Mouse (Mus musculus) C2C12 (cell line): ENCODE data around the gene Nrp1. TPM values are rescaled to one million over a fixed set of nuclear protein-coding genes. Genes with fewer than 3 reads are reported as not detected.

Experiments used
- H3K27me3 ChIP-seq: one replicate; pipeline ENCODE4 v1.6.1; 2011; ENCODE audit not compliant: control insufficient read depth, insufficient read depth, insufficient read length
- H3K36me3 ChIP-seq: one replicate; pipeline ENCODE4 v1.6.1; 2011; ENCODE audit not compliant: control insufficient read depth, insufficient read depth
- H3K4me3 ChIP-seq: one replicate; pipeline ENCODE4 v1.5.1; 2011; ENCODE audit warnings: mild to moderate bottlenecking, control low read depth; ENCODE audit not compliant: poor library complexity, insufficient read depth, severe bottlenecking
- H3K79me2 ChIP-seq: one replicate; pipeline ENCODE4 v1.6.1; 2011; ENCODE audit not compliant: control insufficient read depth, insufficient read depth
- H3K79me3 ChIP-seq: one replicate; pipeline ENCODE4 v1.6.1; 2011; ENCODE audit warnings: low read depth, control low read depth
- H3ac ChIP-seq: one replicate; pipeline ENCODE3; 2011; ENCODE audit warnings: low read depth; ENCODE audit not compliant: control insufficient read depth, insufficient read length
- CEBPB ChIP-seq: IDR thresholded peaks from one replicate; pipeline ENCODE4 v1.6.1; 2011; ENCODE audit warnings: low read depth, mild to moderate bottlenecking, control low read depth, moderate library complexity
- CTCF ChIP-seq: IDR thresholded peaks from one replicate; pipeline ENCODE4 v1.5.1; 2011; ENCODE audit not compliant: control insufficient read depth, insufficient read depth, insufficient read length
- FOSL1 ChIP-seq: IDR thresholded peaks from one replicate; pipeline ENCODE4 v1.8.0; 2011; ENCODE audit warnings: mild to moderate bottlenecking, low read length; ENCODE audit not compliant: poor library complexity, insufficient read depth, severe bottlenecking
- MAX ChIP-seq: IDR thresholded peaks from one replicate; pipeline ENCODE4 v1.6.1; 2011; ENCODE audit warnings: mild to moderate bottlenecking, control low read depth
- MYOD1 ChIP-seq: IDR thresholded peaks from one replicate; pipeline ENCODE4 v1.6.1; 2011; ENCODE audit warnings: low read depth; ENCODE audit not compliant: control insufficient read depth, insufficient read length
- MYOG ChIP-seq: IDR thresholded peaks from one replicate; pipeline ENCODE4 v1.6.1; 2011; ENCODE audit not compliant: control insufficient read depth, insufficient read length; ENCODE audit errors: extremely low read depth
- USF1 ChIP-seq: IDR thresholded peaks from one replicate; pipeline ENCODE4 v1.6.1; 2011; ENCODE audit warnings: low read depth, mild to moderate bottlenecking, control low read depth, moderate library complexity
- polyA plus RNA-seq: library from polyadenylated mRNA; unstranded; fragments of >200 nt; fragmentation: generic; extraction: Trizol; gene quantifications from one replicate; pipeline ENCODE4 v1.2.1, GENCODE M21; 2012; ENCODE audit warnings: missing spikeins

Gene Nrp1
- polyA plus RNA-seq, 1 experiment = 19.1 TPM

DNA sequence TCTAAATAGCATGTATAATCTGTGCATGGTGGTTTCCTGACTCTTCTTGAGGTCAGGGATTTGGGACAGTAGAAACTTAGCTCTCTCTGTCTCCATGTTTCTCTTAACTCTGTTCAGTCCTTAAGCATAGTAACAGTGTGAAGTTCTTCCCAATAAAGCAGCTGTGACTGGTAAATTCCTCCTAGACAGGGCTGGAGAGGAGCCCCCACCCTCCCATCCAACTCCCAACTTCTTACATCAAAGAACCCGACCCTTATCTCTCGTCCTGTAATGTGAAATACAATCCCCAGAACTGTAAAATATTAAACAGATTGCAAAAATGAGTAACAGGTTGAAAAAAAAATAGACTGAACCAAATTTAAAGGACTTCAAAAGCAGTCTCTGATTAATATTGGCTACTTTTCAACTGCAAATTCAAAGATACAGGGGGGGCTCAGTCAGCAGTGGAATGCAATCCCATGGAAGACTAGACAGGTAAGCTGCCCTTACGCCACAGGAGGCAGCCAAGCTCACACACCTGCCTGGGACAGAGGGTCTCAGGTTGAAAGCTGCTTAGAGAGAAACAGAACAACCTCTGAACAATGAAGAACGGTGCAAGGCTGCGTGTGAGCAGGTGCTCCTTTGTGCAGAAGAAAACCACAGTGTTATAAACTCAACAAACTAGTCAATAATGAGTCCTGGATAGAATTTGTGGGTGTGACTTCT lies 121.1 kb downstream of the Nrp1 start:
- no peaks in the 10 kb centered on the region for H3K79me2 ChIP-seq
- H3K36me3 ChIP-seq = peaks cover 27% of the 10 kb centered on the region
- H3K27me3 ChIP-seq = no peaks in the 10 kb centered on the region
- no peaks in the 10 kb centered on the region for H3K79me3 ChIP-seq
- no peak overlapping the region for H3ac ChIP-seq
- no peak overlapping the region for H3K4me3 ChIP-seq
- TF ChIP-seq CTCF (no peak), MAX (no peak), USF1 (no peak), MYOD1 (no peak), CEBPB (no peak), MYOG (no peak), FOSL1 (no peak)

DNA sequence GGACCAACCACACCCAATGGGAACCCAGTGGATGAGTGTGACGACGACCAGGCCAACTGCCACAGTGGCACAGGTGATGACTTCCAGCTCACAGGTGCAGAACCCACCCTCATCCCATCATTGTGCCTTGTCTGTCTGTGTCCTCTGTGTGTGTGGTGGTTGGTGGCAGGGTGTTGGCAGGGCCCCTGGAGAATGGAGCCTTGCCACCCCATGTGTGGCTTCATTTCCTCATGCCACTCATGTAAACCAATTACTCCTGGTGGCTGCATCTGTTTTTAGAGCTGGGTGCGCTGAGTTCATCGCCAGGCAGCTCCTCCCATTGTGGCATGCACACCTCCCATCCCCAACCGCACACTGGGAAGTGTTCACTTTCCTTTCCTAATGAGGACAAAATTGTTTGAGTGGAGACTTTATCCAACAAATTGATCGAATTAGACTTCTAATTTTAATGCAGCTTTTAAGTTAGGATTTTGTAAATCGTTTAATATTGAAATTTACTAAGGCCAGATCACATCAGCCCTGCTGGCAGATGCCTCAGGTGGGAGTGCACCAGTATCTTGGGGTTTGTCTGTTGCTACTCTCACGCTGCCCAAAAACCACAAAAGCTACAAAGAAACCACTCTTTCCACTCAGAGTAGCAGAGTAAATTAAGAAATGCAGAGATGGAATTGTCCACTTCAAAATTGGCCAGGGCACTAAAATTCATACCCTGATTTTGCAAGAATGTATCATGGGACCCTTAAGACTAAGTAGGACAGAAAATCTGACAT lies 122.7 kb downstream of the Nrp1 start:
- no peak overlapping the region for H3ac ChIP-seq
- no peaks in the 10 kb centered on the region for H3K27me3 ChIP-seq
- TF ChIP-seq MAX (no peak), USF1 (no peak), CEBPB (no peak), FOSL1 (no peak), MYOG (no peak)
- no peaks in the 10 kb centered on the region for H3K79me2 ChIP-seq
- H3K79me3 ChIP-seq = no peaks in the 10 kb centered on the region
- peaks cover 27% of the 10 kb centered on the region for H3K36me3 ChIP-seq
- H3K4me3 ChIP-seq = no peak overlapping the region

DNA sequence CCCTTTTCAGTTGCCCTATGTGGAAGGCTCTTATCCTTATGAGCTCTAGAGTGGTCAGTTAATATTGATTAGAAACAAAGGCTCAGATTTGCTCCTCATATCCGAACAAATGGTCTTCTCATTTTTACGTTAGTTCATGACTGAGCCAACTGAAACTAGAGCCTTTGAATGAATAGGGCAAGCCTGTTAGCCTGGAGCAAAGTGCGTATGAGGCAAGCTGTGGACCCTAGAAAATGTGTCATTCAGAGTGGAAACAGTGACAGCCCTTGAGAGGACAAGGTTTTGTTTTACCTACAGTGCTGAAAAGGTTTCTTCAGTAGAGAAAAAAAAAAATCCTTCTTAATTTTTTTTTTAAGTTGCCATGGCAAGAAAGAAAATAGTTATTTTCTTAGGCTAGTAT lies 124.9 kb downstream of the Nrp1 start:
- H3K79me2 ChIP-seq = no peaks in the 10 kb centered on the region
- no peaks in the 10 kb centered on the region for H3K27me3 ChIP-seq
- no peak for TF ChIP-seq CEBPB
- no peak overlapping the region for H3K4me3 ChIP-seq
- H3ac ChIP-seq = no peak overlapping the region
- no peaks in the 10 kb centered on the region for H3K79me3 ChIP-seq
- H3K36me3 ChIP-seq = peaks cover 9% of the 10 kb centered on the region

DNA sequence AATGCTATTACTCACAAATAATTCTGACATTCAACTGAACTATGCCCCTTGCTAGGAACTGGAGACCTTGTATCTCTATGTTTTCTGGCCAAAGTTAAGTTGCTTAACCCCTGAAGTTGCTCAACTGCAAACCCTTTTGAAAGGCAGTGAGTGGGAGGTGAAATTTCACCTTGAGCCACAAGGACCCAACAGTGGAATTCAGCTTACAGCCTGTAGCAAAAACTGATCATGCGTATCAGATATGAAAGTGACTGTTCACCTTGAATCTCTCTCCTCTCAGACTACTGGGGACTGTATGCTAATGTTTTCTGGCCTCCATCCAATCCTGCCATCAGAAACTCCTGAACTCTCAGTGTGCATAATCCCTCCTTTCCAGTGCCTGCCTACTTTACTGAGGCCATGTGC lies 126.3 kb downstream of the Nrp1 start:
- Histone ChIP-seq H3ac (no peak overlapping the region), H3K27me3 (no peaks in the 10 kb centered on the region), H3K79me3 (no peaks in the 10 kb centered on the region), H3K4me3 (no peak overlapping the region), H3K79me2 (no peaks in the 10 kb centered on the region), H3K36me3 (peaks cover 9% of the 10 kb centered on the region)
- TF ChIP-seq MAX = no peak

DNA sequence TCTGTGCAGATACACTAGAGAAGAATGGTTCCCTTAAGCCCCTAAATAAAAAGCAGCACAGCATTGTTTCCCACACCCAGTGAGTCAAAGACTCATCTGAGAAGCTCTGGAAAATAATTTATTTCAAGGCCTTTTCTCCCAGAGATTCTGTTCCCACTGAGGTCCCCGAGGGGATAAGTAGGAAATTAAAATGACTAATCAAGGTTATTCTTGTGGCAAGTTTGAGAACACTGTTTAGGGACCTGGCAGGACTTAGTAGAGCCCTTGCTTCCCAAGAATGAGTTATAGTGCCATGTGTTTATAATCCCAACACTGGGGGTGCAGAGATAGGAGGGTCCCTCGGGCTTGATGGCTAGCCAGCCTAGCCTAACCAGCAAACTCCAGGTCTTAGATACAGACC lies 127.6 kb downstream of the Nrp1 start:
- Histone ChIP-seq H3K79me3 (no peaks in the 10 kb centered on the region), H3K4me3 (no peak overlapping the region)
- no peak for TF ChIP-seq FOSL1
- TF ChIP-seq CEBPB = no peak
- TF ChIP-seq USF1 = no peak
- TF ChIP-seq CTCF = no peak
- no peak for TF ChIP-seq MAX
- TF ChIP-seq MYOD1 = no peak

DNA sequence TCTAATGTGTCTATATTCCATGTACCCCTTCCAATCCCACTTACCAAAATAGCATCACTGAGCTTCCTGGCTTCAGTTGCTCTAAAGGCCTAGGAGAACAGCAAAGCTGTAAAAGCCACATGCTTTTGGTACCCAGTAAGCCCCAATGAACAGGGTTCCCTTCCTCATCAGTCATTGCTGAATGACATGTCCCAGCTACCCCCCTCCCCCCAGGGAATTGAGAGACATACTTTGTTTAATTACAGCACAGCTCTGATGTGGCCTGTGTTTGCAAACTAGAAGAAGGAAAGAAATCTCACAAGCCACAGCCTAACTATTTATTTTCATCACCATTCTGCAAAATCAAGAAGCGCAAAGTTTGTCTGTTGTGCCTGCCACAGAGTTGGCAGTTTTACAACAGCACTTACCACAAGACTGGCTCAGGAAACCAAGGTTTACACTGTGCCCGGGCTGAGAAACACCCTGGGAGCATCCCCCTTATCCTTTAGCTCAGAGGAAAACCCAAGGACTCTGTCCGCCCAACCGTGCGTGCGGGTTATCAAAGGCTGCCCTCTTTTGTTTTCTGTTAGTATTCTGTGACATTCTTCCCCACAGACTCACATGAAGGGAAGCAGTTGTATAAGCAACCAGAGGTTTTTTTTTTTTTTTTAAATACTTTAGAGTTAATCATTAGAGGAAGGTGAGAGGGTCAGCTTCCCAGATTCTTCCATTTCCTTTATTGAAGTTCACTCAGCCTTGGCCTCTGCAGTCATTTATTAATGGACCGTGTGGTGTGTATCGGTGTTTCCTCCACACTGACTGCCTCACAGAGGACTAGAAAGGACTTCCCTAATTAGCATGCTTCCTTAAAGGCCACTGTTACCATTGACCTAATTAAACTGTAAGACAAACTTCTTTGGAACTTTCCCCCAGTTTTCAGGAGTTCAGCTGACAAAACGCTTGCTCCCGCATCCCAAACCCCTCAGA lies 129.8 kb downstream of the Nrp1 start:
- Histone ChIP-seq H3K36me3 (peaks cover 6% of the 10 kb centered on the region), H3K79me3 (no peaks in the 10 kb centered on the region), H3K4me3 (no peak overlapping the region), H3ac (no peak overlapping the region), H3K27me3 (no peaks in the 10 kb centered on the region), H3K79me2 (no peaks in the 10 kb centered on the region)
- TF ChIP-seq MAX (no peak), MYOG (no peak), FOSL1 (no peak), CEBPB (no peak), USF1 (no peak), CTCF (no peak), MYOD1 (no peak)

More for the DNA sequence above, 127.6 kb downstream of the Nrp1 start:
- no peaks in the 10 kb centered on the region for H3K79me2 ChIP-seq
- H3K27me3 ChIP-seq = no peaks in the 10 kb centered on the region
- H3K36me3 ChIP-seq = peaks cover 5% of the 10 kb centered on the region
- no peak overlapping the region for H3ac ChIP-seq
